ENCODE assay signal across 7 mouse cellular contexts in genomic region chr8:120177318-120178123, GRCm38 (mm10). TPM values are rescaled to one million over a fixed set of nuclear protein-coding genes. Genes with fewer than 3 reads are reported as not detected.
DNase-seq lines count a peak whose midpoint lies in the region; ATAC-seq and TF ChIP-seq lines count a peak whose summit lies in the region.

Gene Fam92b (minus strand): TSS chr8:120177466.

- no peak for TF ChIP-seq CTCF in C2C12 (IDR thresholded peaks at IDR 0.05; ENCODE audit: control insufficient read depth, insufficient read depth, insufficient read length)
- no peak for TF ChIP-seq CTCF in midbrain, postnatal 0 days (IDR thresholded peaks at IDR 0.05)

- peak; percentile 83 for ATAC-seq in hindbrain, embryonic 15.5 days (ENCODE audit: low FRiP score, low read depth)
- peak; percentile 76 for ATAC-seq in limb, embryonic 14.5 days (ENCODE audit: low FRiP score, low read depth)
- peak; percentile 58 for ATAC-seq in midbrain, postnatal 0 days (ENCODE audit: low FRiP score)
- ATAC-seq in stomach, embryonic 15.5 days (ENCODE audit: insufficient read depth, low FRiP score, low read depth) = peak; percentile 79

- no peaks in the 10 kb centered on the region for H3K9me3 ChIP-seq in ES-E14 (ENCODE audit: control insufficient read depth, insufficient read depth, low read depth, low read length)
- no peaks in the 10 kb centered on the region for H3K9me3 ChIP-seq in hindbrain, embryonic 15.5 days
- no peaks in the 10 kb centered on the region for H3K9me3 ChIP-seq in limb, embryonic 14.5 days (ENCODE audit: control insufficient read depth, low read length)
- no peaks in the 10 kb centered on the region for H3K9me3 ChIP-seq in midbrain, postnatal 0 days (ENCODE audit: low read length)
- no peaks in the 10 kb centered on the region for H3K9me3 ChIP-seq in stomach, embryonic 15.5 days

- H3K4me2 ChIP-seq in hindbrain, embryonic 15.5 days = peak within 1 kb of the TSS; percentile 47
- H3K4me2 ChIP-seq in limb, embryonic 14.5 days (replicated peaks; ENCODE audit: low read depth, low read length, severe bottlenecking) = peak within 1 kb of the TSS; percentile 28
- H3K4me2 ChIP-seq in midbrain, postnatal 0 days (ENCODE audit: low read depth, low read length, poor library complexity, severe bottlenecking) = peak within 1 kb of the TSS; percentile 32
- H3K4me2 ChIP-seq in stomach, embryonic 15.5 days = peak within 1 kb of the TSS; percentile 50

- H3ac ChIP-seq in C2C12 (ENCODE audit: control insufficient read depth, insufficient read length, low read depth) = no peak within 1 kb of the TSS

- DNase-seq in ES-E14 (ENCODE audit: low read depth, low spot score) = peak; percentile 84
- DNase-seq in fibroblast of lung, adult 2 months (ENCODE audit: low read depth) = peak; percentile 28
- peak; percentile 80 for DNase-seq in limb, embryonic 14.5 days (ENCODE audit: low spot score)
- peak; percentile 91 for DNase-seq in midbrain, postnatal 0 days (ENCODE audit: low spot score)

- no peaks in the 10 kb centered on the region for H3K27me3 ChIP-seq in C2C12 (ENCODE audit: control insufficient read depth, insufficient read depth, insufficient read length)
- H3K27me3 ChIP-seq in hindbrain, embryonic 15.5 days = no peaks in the 10 kb centered on the region
- H3K27me3 ChIP-seq in limb, embryonic 14.5 days (ENCODE audit: control insufficient read depth, insufficient read depth, low read length) = peaks cover 9% of the 10 kb centered on the region; the same call in 1 of the 2 replicates
- H3K27me3 ChIP-seq in midbrain, postnatal 0 days (ENCODE audit: insufficient read depth, low read length) = peaks cover 4% of the 10 kb centered on the region; the same call in 1 of the 2 replicates
- H3K27me3 ChIP-seq in stomach, embryonic 15.5 days (replicated peaks) = 0 out of 2 replicates have a peak, but pooled peaks cover 2% of the 10 kb centered on the region

- in situ Hi-C loops in ES-E14 (cut with MboI; ENCODE audit: low sequenced_read_pairs in 2 of 2, unreplicated experiment in 2 of 2) = no loop called here

- no peaks in the 10 kb centered on the region for H3K36me3 ChIP-seq in C2C12 (ENCODE audit: control insufficient read depth, insufficient read depth)
- H3K36me3 ChIP-seq in ES-E14 (ENCODE audit: control insufficient read depth, insufficient read depth, low read length, poor library complexity, severe bottlenecking) = no peaks in the 10 kb centered on the region
- H3K36me3 ChIP-seq in hindbrain, embryonic 15.5 days = no peaks in the 10 kb centered on the region
- H3K36me3 ChIP-seq in limb, embryonic 14.5 days (ENCODE audit: control insufficient read depth, insufficient read depth, low read length) = no peaks in the 10 kb centered on the region
- no peaks in the 10 kb centered on the region for H3K36me3 ChIP-seq in midbrain, postnatal 0 days (ENCODE audit: insufficient read depth, low read length)
- H3K36me3 ChIP-seq in stomach, embryonic 15.5 days = no peaks in the 10 kb centered on the region

- no peak for TF ChIP-seq POLR2A in limb, embryonic 14.5 days (IDR thresholded peaks at IDR 0.05; ENCODE audit: borderline replicate concordance, extremely low read depth, insufficient read depth, insufficient read length)

- H3K4me1 ChIP-seq in ES-E14 (ENCODE audit: control insufficient read depth in 2 of 2, insufficient read depth in 2 of 2, low read length in 2 of 2, poor library complexity in 1 of 2) = peaks cover 0 to 15% of the 10 kb centered on the region in 2 experiments; a peak in 2 of 4 replicates
- peaks cover 44% of the 10 kb centered on the region for H3K4me1 ChIP-seq in hindbrain, embryonic 15.5 days (replicated peaks)
- peaks cover 26% of the 10 kb centered on the region for H3K4me1 ChIP-seq in limb, embryonic 14.5 days (ENCODE audit: control insufficient read depth, insufficient read depth, low read length)
- H3K4me1 ChIP-seq in midbrain, postnatal 0 days (ENCODE audit: insufficient read depth, low read length) = peaks cover 17% of the 10 kb centered on the region
- H3K4me1 ChIP-seq in stomach, embryonic 15.5 days = peaks cover 17% of the 10 kb centered on the region

- no peak within 1 kb of the TSS for H3K9ac ChIP-seq in ES-E14 (ENCODE audit: insufficient read depth, low read depth, low read length, poor library complexity, severe bottlenecking)
- H3K9ac ChIP-seq in hindbrain, embryonic 15.5 days = 0 out of 2 replicates have a peak within 1 kb of the TSS, but pooled peaks have one; percentile 8
- peak within 1 kb of the TSS; percentile 1; the same call in 1 of the 2 replicates for H3K9ac ChIP-seq in limb, embryonic 14.5 days (ENCODE audit: low read depth, low read length, severe bottlenecking)
- no peak within 1 kb of the TSS; the same call in 1 of the 2 replicates for H3K9ac ChIP-seq in midbrain, postnatal 0 days (replicated peaks; ENCODE audit: low read length, poor library complexity, severe bottlenecking)
- H3K9ac ChIP-seq in stomach, embryonic 15.5 days = no peak within 1 kb of the TSS

- no peaks in the 10 kb centered on the region for H3K79me3 ChIP-seq in C2C12 (ENCODE audit: low read depth)

- H3K4me3 ChIP-seq in C2C12 (ENCODE audit: insufficient read depth, poor library complexity, severe bottlenecking) = no peak within 1 kb of the TSS
- H3K4me3 ChIP-seq in ES-E14 (ENCODE audit: insufficient read depth in 1 of 2, low read depth in 1 of 2, low read length in 2 of 2, poor library complexity in 1 of 2, severe bottlenecking in 1 of 2) = peak within 1 kb of the TSS; percentile 27 to 49
- no peak within 1 kb of the TSS for H3K4me3 ChIP-seq in hindbrain, embryonic 15.5 days
- H3K4me3 ChIP-seq in limb, embryonic 14.5 days (replicated peaks; ENCODE audit: low read length) = no peak within 1 kb of the TSS
- H3K4me3 ChIP-seq in midbrain, postnatal 0 days (ENCODE audit: low read depth, low read length) = no peak within 1 kb of the TSS
- 0 out of 2 replicates have a peak within 1 kb of the TSS, but pooled peaks have one; percentile 11 for H3K4me3 ChIP-seq in stomach, embryonic 15.5 days (replicated peaks)

- H3K27ac ChIP-seq in ES-E14 (ENCODE audit: insufficient read depth, low read depth, low read length, poor library complexity, severe bottlenecking) = peak within 1 kb of the TSS; percentile 47; the same call in 1 of the 2 replicates
- peak within 1 kb of the TSS; percentile 77 for H3K27ac ChIP-seq in hindbrain, embryonic 15.5 days (replicated peaks)
- H3K27ac ChIP-seq in limb, embryonic 14.5 days (replicated peaks; ENCODE audit: low read depth, low read length) = no peak within 1 kb of the TSS
- peak within 1 kb of the TSS; percentile 69 for H3K27ac ChIP-seq in midbrain, postnatal 0 days (ENCODE audit: low read depth, low read length)
- peak within 1 kb of the TSS; percentile 77 for H3K27ac ChIP-seq in stomach, embryonic 15.5 days

- 1% methylated on average over 23 of the region's 26 CpGs for WGBS in hindbrain, embryonic 15.5 days
- WGBS in limb, embryonic 14.5 days = 2% methylated on average over 21 of the region's 26 CpGs
- under 1% methylated on average over 17 of the region's 26 CpGs for WGBS in midbrain, postnatal 0 days
- WGBS in stomach, embryonic 15.5 days = 2% methylated on average over 14 of the region's 26 CpGs

- no peaks in the 10 kb centered on the region for H3K79me2 ChIP-seq in C2C12 (ENCODE audit: control insufficient read depth, insufficient read depth)

TF ChIP-seq in C2C12, 6 proteins besides CTCF, POLR2A, EP300 and RAD21:
- TF ChIP-seq MYOG (IDR thresholded peaks at IDR 0.05; ENCODE audit: control insufficient read depth, extremely low read depth, insufficient read length) (no peak), MYOD1 (IDR thresholded peaks at IDR 0.05; ENCODE audit: control insufficient read depth, insufficient read length, low read depth) (peak; percentile 4)

TF ChIP-seq in ES-E14, 5 proteins besides CTCF, POLR2A, EP300 and RAD21:
- no peak for TF ChIP-seq ZNF384 (IDR thresholded peaks at IDR 0.05; ENCODE audit: low read depth, low read length)
- no peak for TF ChIP-seq MAFK (IDR thresholded peaks at IDR 0.05; ENCODE audit: insufficient read depth, low read depth, low read length)
- TF ChIP-seq HCFC1 (IDR thresholded peaks at IDR 0.05; ENCODE audit: borderline replicate concordance, insufficient read depth, low read length) = no peak
- no peak for TF ChIP-seq ZC3H11A (IDR thresholded peaks at IDR 0.05; ENCODE audit: borderline replicate concordance, low read depth, low read length)
- no peak for TF ChIP-seq CHD2 (IDR thresholded peaks at IDR 0.05; ENCODE audit: low read depth, low read length)

RNA-seq across cellular contexts. Expression of gene Fam92b, which starts in this region (rescaled TPM):
- not detected for polyA plus RNA-seq in C2C12 (2012; fragmentation: generic; extraction: Trizol)
- total RNA-seq in ES-E14 (2012; rRNA removed) = not detected in 2 replicates
- 1.5 and 2.2 TPM in 2 replicates for polyA plus RNA-seq in hindbrain, embryonic 15.5 days (2015; fragmentation: Nextera tagmentation; extraction: Ambion mirVana)
- not detected in 2 replicates for polyA plus RNA-seq in limb, embryonic 14.5 days (2012; rRNA removed)
- polyA plus RNA-seq in limb, embryonic 14.5 days (2014; fragmentation: Nextera tagmentation; extraction: Ambion mirVana) = not detected in 2 replicates
- total RNA-seq in midbrain, postnatal 0 days (2014; rRNA removed) = 1.0 and 2.0 TPM in 2 replicates
- polyA plus RNA-seq in midbrain, postnatal 0 days (2015; fragmentation: Nextera tagmentation; extraction: Ambion mirVana) = 1.7 and 2.4 TPM in 2 replicates
- 0.80 and 0.94 TPM in 2 replicates for polyA plus RNA-seq in stomach, embryonic 15.5 days (2015; fragmentation: Nextera tagmentation; extraction: Ambion mirVana)

Comparison
In these comparisons a context has a peak if more than half of its experiments do, and no peak if none do; other contexts are left out.
1. Peak in DNase-seq, H3K4me3 ChIP-seq and H3K27ac ChIP-seq in ES-E14; RNA of the gene not detected or under 1 TPM.
2. Peak in DNase-seq, ATAC-seq, H3K9ac ChIP-seq and H3K4me2 ChIP-seq in limb, embryonic 14.5 days; RNA of the gene not detected or under 1 TPM.
3. Peak in ATAC-seq, H3K4me3 ChIP-seq, H3K27ac ChIP-seq and H3K4me2 ChIP-seq in stomach, embryonic 15.5 days; RNA of the gene not detected or under 1 TPM.
4. DNase-seq: peak in every context shown above with its lines; median percentile 91 in midbrain, postnatal 0 days; 84 in ES-E14; 80 in limb, embryonic 14.5 days; 28 in fibroblast of lung, adult 2 months.